Mouse (Mus musculus): ENCODE measurements around the gene Enah. TPM values are rescaled to one million over a fixed set of nuclear protein-coding genes. Genes with fewer than 3 reads are reported as not detected.

Gene Enah
- polyA plus RNA-seq, 1 experiment: 7.2 TPM

DNA sequence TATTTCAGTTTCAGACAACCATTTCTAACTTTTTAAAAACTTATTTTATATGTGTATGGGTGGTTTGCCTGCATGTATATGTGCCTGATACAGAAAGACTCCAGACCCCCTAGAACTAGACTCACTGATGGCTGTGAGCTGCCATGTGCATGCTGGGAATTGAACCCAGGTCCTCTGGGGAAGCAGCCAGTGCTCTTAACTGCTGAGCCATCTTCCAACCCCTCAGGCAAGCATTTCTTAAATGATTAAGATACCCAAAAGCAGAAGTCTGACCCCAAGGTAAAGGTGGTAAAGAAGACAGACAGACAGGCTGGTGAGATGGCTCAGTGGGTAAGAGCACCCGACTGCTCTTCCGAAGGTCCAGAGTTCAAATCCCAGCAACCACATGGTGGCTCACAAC, 165.0 kb downstream of the Enah start:
- WGBS: 97% methylated on average over 2 of the region's 2 CpGs
- Histone ChIP-seq H3K4me1 (replicated peaks; ENCODE audit: control insufficient read depth, insufficient read depth, low read length) (peaks cover 24% of the 10 kb centered on the region), H3K4me3 (ENCODE audit: control insufficient read depth, insufficient read depth, low read length) (no peak overlapping the region), H3K36me3 (ENCODE audit: control insufficient read depth, insufficient read depth, low read length) (no peaks in the 10 kb centered on the region), H3K27ac (ENCODE audit: control insufficient read depth, insufficient read depth, low read length) (no peak overlapping the region), H3K27me3 (ENCODE audit: control insufficient read depth, insufficient read depth, low read length) (no peaks in the 10 kb centered on the region)
- no peak for DNase-seq
- TF ChIP-seq POLR2A (IDR thresholded peaks at IDR 0.05; ENCODE audit: control insufficient read depth, extremely low read depth, insufficient read depth, low read length, poor library complexity) (no peak), CTCF (IDR thresholded peaks at IDR 0.05; ENCODE audit: borderline replicate concordance, control insufficient read depth, extremely low read depth, insufficient read depth, low read length, poor library complexity) (no peak)

DNA sequence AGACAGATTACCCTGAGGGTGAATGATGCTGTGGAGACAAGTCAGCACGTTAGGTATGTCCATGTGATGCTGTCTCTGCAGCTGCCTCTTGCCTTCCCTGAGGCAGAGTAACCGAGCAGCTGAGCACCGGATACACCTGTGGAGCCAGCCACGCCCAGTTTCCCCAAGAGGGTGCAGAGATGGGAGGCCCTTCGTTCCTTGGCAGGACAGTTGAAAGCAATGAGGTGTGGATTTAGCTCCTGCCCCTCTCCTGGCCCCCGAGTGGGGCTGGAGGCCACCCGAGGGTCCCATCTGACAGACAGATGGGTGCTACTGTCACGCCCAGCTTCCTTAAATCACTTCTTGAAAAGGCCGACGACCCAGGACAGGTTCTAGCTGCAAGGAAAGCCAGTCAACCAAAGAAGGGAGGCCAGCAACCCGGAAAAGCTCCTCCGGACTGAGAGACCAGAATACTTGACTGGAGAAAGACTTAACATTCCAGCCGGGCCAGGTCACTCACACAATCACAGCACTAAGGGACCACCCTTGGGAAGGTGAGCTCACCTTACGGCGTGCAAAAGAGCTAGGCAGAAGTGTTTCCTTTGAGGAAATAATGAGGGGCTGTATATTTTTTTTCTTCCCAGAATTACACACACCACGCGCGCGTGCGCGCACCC, 166.6 kb downstream of the Enah start:
- H3K4me3 ChIP-seq (ENCODE audit: control insufficient read depth, insufficient read depth, low read length): peak overlapping the region; percentile 49
- H3K27ac ChIP-seq (ENCODE audit: control insufficient read depth, insufficient read depth, low read length): peak overlapping the region; percentile 99
- H3K36me3 ChIP-seq (ENCODE audit: control insufficient read depth, insufficient read depth, low read length): no peaks in the 10 kb centered on the region
- H3K4me1 ChIP-seq (replicated peaks; ENCODE audit: control insufficient read depth, insufficient read depth, low read length): peaks cover 20% of the 10 kb centered on the region
- 2% methylated on average over 21 of the region's 21 CpGs for WGBS
- H3K27me3 ChIP-seq (ENCODE audit: control insufficient read depth, insufficient read depth, low read length): no peaks in the 10 kb centered on the region
- peak; percentile 92 for DNase-seq
- TF ChIP-seq CTCF (IDR thresholded peaks at IDR 0.05; ENCODE audit: borderline replicate concordance, control insufficient read depth, extremely low read depth, insufficient read depth, low read length, poor library complexity) (peak; percentile 29; the same call in 1 of the 2 replicates), POLR2A (IDR thresholded peaks at IDR 0.05; ENCODE audit: control insufficient read depth, extremely low read depth, insufficient read depth, low read length, poor library complexity) (peak; percentile 76)

DNA sequence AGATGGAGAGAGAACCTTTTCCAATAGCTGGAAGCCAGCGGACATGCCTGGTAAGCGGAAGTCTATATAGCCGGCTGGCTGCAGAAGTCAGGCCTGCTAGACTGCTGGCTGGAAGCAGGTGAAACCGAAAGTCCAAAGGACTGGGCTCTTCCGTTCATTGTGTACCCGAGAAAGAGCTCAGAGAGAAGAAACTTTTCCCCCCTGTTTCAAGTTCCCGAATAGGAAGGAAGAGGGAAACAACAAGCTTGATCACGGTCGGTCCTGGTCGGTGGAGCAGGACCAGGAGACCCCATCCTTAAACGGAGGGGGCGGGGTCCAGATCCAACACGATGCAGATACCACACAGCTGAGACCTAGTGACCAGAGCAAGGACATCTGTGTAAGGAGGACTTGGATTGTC, 167.3 kb downstream of the Enah start:
- peak overlapping the region; percentile 64 for H3K4me3 ChIP-seq (ENCODE audit: control insufficient read depth, insufficient read depth, low read length)
- peak overlapping the region; percentile 99 for H3K27ac ChIP-seq (ENCODE audit: control insufficient read depth, insufficient read depth, low read length)
- DNase-seq: peak; percentile 60
- H3K27me3 ChIP-seq (ENCODE audit: control insufficient read depth, insufficient read depth, low read length): no peaks in the 10 kb centered on the region
- no peaks in the 10 kb centered on the region for H3K36me3 ChIP-seq (ENCODE audit: control insufficient read depth, insufficient read depth, low read length)
- TF ChIP-seq CTCF (IDR thresholded peaks at IDR 0.05; ENCODE audit: borderline replicate concordance, control insufficient read depth, extremely low read depth, insufficient read depth, low read length, poor library complexity) (no peak), POLR2A (IDR thresholded peaks at IDR 0.05; ENCODE audit: control insufficient read depth, extremely low read depth, insufficient read depth, low read length, poor library complexity) (no peak)
- 3% methylated on average over 13 of the region's 13 CpGs for WGBS
- H3K4me1 ChIP-seq (replicated peaks; ENCODE audit: control insufficient read depth, insufficient read depth, low read length): peaks cover 20% of the 10 kb centered on the region

GRCm38 (mm10) chr1:181851521-181852310, 168.1 kb downstream of the Enah start:
- DNase-seq: no peak
- TF ChIP-seq POLR2A (IDR thresholded peaks at IDR 0.05; ENCODE audit: control insufficient read depth, extremely low read depth, insufficient read depth, low read length, poor library complexity) (no peak), CTCF (IDR thresholded peaks at IDR 0.05; ENCODE audit: borderline replicate concordance, control insufficient read depth, extremely low read depth, insufficient read depth, low read length, poor library complexity) (no peak)
- H3K27me3 ChIP-seq (ENCODE audit: control insufficient read depth, insufficient read depth, low read length): no peaks in the 10 kb centered on the region
- no peaks in the 10 kb centered on the region for H3K36me3 ChIP-seq (ENCODE audit: control insufficient read depth, insufficient read depth, low read length)
- peak overlapping the region; percentile 99 for H3K27ac ChIP-seq (ENCODE audit: control insufficient read depth, insufficient read depth, low read length)
- 81% methylated on average over 12 of the region's 12 CpGs for WGBS
- peaks cover 20% of the 10 kb centered on the region for H3K4me1 ChIP-seq (replicated peaks; ENCODE audit: control insufficient read depth, insufficient read depth, low read length)
- no peak overlapping the region for H3K4me3 ChIP-seq (ENCODE audit: control insufficient read depth, insufficient read depth, low read length)

DNA sequence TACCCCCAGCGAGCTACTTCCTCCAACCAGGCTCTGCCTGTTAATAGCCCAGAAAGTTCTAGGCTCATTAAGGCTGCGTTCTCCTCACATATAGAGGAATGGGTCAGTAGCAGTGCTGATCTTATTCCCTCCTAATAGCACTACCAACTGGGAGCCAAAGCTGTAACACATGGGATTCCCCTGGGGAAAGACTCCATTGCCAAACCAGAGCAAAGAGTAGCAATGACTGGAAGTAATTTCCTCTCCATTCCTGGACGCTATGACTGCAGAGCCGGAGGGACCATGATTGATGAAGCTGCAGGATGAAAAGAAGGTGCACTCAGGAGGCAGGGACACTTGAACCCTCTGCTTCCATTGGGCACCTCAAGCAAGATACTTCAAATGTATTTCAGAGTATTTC, 169.3 kb downstream of the Enah start:
- Histone ChIP-seq H3K27ac (ENCODE audit: control insufficient read depth, insufficient read depth, low read length) (no peak overlapping the region), H3K4me3 (ENCODE audit: control insufficient read depth, insufficient read depth, low read length) (no peak overlapping the region), H3K36me3 (ENCODE audit: control insufficient read depth, insufficient read depth, low read length) (no peaks in the 10 kb centered on the region), H3K27me3 (ENCODE audit: control insufficient read depth, insufficient read depth, low read length) (no peaks in the 10 kb centered on the region), H3K4me1 (replicated peaks; ENCODE audit: control insufficient read depth, insufficient read depth, low read length) (peaks cover 18% of the 10 kb centered on the region)
- TF ChIP-seq POLR2A (IDR thresholded peaks at IDR 0.05; ENCODE audit: control insufficient read depth, extremely low read depth, insufficient read depth, low read length, poor library complexity): no peak
- TF ChIP-seq CTCF (IDR thresholded peaks at IDR 0.05; ENCODE audit: borderline replicate concordance, control insufficient read depth, extremely low read depth, insufficient read depth, low read length, poor library complexity): no peak
- 90% methylated on average over 4 of the region's 4 CpGs for WGBS
- DNase-seq: no peak

DNA sequence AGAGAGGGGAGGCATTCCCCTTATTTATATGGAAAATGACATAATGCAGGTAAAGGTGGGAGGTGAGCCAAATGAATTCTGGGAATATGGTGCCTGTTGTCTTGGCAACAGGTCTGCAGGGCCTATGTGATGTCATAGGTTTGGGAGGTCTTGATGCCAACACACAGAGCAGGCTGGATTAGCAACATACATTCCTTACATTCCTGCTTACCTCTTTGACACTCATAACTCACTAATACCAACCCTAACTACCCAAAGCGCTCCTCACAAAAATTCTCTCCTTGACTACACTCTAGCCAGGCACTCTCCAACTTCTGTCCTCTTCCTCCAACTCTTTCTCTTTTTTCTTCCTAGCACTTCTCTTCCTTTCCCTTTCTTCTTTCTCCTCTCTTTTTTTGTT, 171.6 kb downstream of the Enah start:
- TF ChIP-seq POLR2A (IDR thresholded peaks at IDR 0.05; ENCODE audit: control insufficient read depth, extremely low read depth, insufficient read depth, low read length, poor library complexity): no peak
- no peak for TF ChIP-seq CTCF (IDR thresholded peaks at IDR 0.05; ENCODE audit: borderline replicate concordance, control insufficient read depth, extremely low read depth, insufficient read depth, low read length, poor library complexity)
- 97% methylated on average over 1 of the region's 1 CpGs for WGBS
- Histone ChIP-seq H3K27ac (ENCODE audit: control insufficient read depth, insufficient read depth, low read length) (no peak overlapping the region), H3K4me3 (ENCODE audit: control insufficient read depth, insufficient read depth, low read length) (no peak overlapping the region), H3K4me1 (replicated peaks; ENCODE audit: control insufficient read depth, insufficient read depth, low read length) (peaks cover 11% of the 10 kb centered on the region), H3K36me3 (ENCODE audit: control insufficient read depth, insufficient read depth, low read length) (no peaks in the 10 kb centered on the region), H3K27me3 (ENCODE audit: control insufficient read depth, insufficient read depth, low read length) (no peaks in the 10 kb centered on the region)
- no peak for DNase-seq

All from thymus, adult 2 months (tissue).